Mouse (Mus musculus) limb, embryonic 15.5 days (tissue): Measurements from ENCODE around the gene Duox1. TPM values are rescaled to one million over a fixed set of nuclear protein-coding genes. Genes with fewer than 3 reads are reported as not detected.

ENCODE experiments used
- ATAC-seq: fragments of 200-750 bp; cut with Nextera tagmentation; 2 replicates; pipeline ENCODE4 v1.8.0; 2017; ENCODE audit warnings: low read depth, moderate TSS enrichment; ENCODE audit not compliant: insufficient number of reproducible peaks, low FRiP score, low TSS enrichment
- H3K27ac ChIP-seq: fragments of 300-500 bp; sonication (generic); 2 replicates; pipeline ENCODE4 v1.5.1; 2015; ENCODE audit warnings: moderate library complexity, mild to moderate bottlenecking, inconsistent platforms
- H3K27me3 ChIP-seq: fragments of 300-500 bp; sonication (generic); 2 replicates; pipeline ENCODE4 v1.6.1; 2015; ENCODE audit warnings: inconsistent platforms
- H3K36me3 ChIP-seq: fragments of 300-500 bp; sonication (generic); 2 replicates; pipeline ENCODE4 v1.6.1; 2015; ENCODE audit warnings: inconsistent platforms
- H3K4me1 ChIP-seq: fragments of 300-500 bp; sonication (generic); 2 replicates; pipeline ENCODE4 v1.6.1; 2015; ENCODE audit warnings: inconsistent platforms
- H3K4me2 ChIP-seq: fragments of 300-500 bp; sonication (generic); 2 replicates; pipeline ENCODE4 v1.6.1; 2015; ENCODE audit warnings: mild to moderate bottlenecking, inconsistent platforms
- H3K4me3 ChIP-seq: fragments of 300-500 bp; sonication (generic); 2 replicates; pipeline ENCODE4 v1.5.1; 2015; ENCODE audit warnings: mild to moderate bottlenecking, inconsistent platforms
- H3K9ac ChIP-seq: fragments of 300-500 bp; sonication (generic); 2 replicates; pipeline ENCODE4 v1.6.1; 2015; ENCODE audit warnings: inconsistent platforms
- H3K9me3 ChIP-seq: fragments of 300-500 bp; sonication (generic); 2 replicates; pipeline ENCODE4 v1.6.1; 2016; ENCODE audit warnings: inconsistent platforms
- WGBS: fragments of 180-500 bp; shearing (Covaris S2); methylation state at CpG from one replicate; pipeline ENCODE4 v1.1.7; 2015; 5-methylcytosine and 5-hydroxymethylcytosine counted together
- polyA plus RNA-seq: library from polyadenylated mRNA; unstranded; fragments of >200 nt; fragmentation: Nextera tagmentation; extraction: Ambion mirVana; gene quantifications from 2 replicates; pipeline ENCODE4 v1.2.1, GENCODE M21; 2015

Duox1 gene
- polyA plus RNA-seq: 2.5 and 2.7 TPM in 2 replicates

GRCm38 (mm10) chr2:122315372-122315771, at the start of gene Duox1:
TSS of gene Duox1 (plus strand) at chr2:122315672.
- no peak for ATAC-seq
- Histone ChIP-seq H3K4me3 (no peak within 1 kb of the TSS), H3K36me3 (no peaks in the 10 kb centered on the region), H3K27ac (no peak within 1 kb of the TSS), H3K9me3 (no peaks in the 10 kb centered on the region), H3K4me2 (no peak within 1 kb of the TSS), H3K9ac (no peak within 1 kb of the TSS), H3K4me1 (peaks cover 13% of the 10 kb centered on the region), H3K27me3 (peaks cover 42% of the 10 kb centered on the region)
- 86% methylated on average over 7 of the region's 7 CpGs for WGBS

GRCm38 (mm10) chr2:122266407-122267193, 48.9 kb upstream of the Duox1 start:
- H3K9me3 ChIP-seq: no peaks in the 10 kb centered on the region
- no peak overlapping the region for H3K4me3 ChIP-seq
- H3K4me2 ChIP-seq: no peak overlapping the region
- no peaks in the 10 kb centered on the region for H3K36me3 ChIP-seq
- no peak overlapping the region for H3K9ac ChIP-seq
- no peaks in the 10 kb centered on the region for H3K27me3 ChIP-seq
- H3K27ac ChIP-seq: no peak overlapping the region
- no peak for ATAC-seq
- WGBS: 82% methylated on average over 7 of the region's 7 CpGs
- no peaks in the 10 kb centered on the region for H3K4me1 ChIP-seq

GRCm38 (mm10) chr2:122278769-122279168, 36.7 kb upstream of the Duox1 start:
- Histone ChIP-seq H3K27ac (no peak overlapping the region), H3K27me3 (no peaks in the 10 kb centered on the region), H3K4me3 (no peak overlapping the region), H3K9me3 (no peaks in the 10 kb centered on the region), H3K4me2 (no peak overlapping the region), H3K4me1 (no peaks in the 10 kb centered on the region), H3K36me3 (no peaks in the 10 kb centered on the region), H3K9ac (no peak overlapping the region)
- 88% methylated on average over 3 of the region's 3 CpGs for WGBS
- no peak for ATAC-seq

- H3K27me3 ChIP-seq: no peaks in the 10 kb centered on the region
- no peak overlapping the region for H3K4me2 ChIP-seq
- no peak overlapping the region for H3K4me3 ChIP-seq
- H3K9ac ChIP-seq: no peak overlapping the region
- no peaks in the 10 kb centered on the region for H3K9me3 ChIP-seq
- no peaks in the 10 kb centered on the region for H3K36me3 ChIP-seq
- H3K27ac ChIP-seq: no peak overlapping the region
- WGBS: 82% methylated on average over 9 of the region's 9 CpGs
- no peak for ATAC-seq
- no peaks in the 10 kb centered on the region for H3K4me1 ChIP-seq
Observed at GRCm38 (mm10) chr2:122284091-122284490, 31.4 kb upstream of the Duox1 start.

- no peak overlapping the region for H3K27ac ChIP-seq
- no peak overlapping the region for H3K4me3 ChIP-seq
- H3K4me2 ChIP-seq: no peak overlapping the region
- 65% methylated on average over 7 of the region's 7 CpGs for WGBS
- no peak for ATAC-seq
- no peaks in the 10 kb centered on the region for H3K4me1 ChIP-seq
- H3K9ac ChIP-seq: no peak overlapping the region
- peaks cover 4% of the 10 kb centered on the region; the same call in 1 of the 2 replicates for H3K27me3 ChIP-seq
- H3K9me3 ChIP-seq: no peaks in the 10 kb centered on the region
- no peaks in the 10 kb centered on the region for H3K36me3 ChIP-seq
Observed at GRCm38 (mm10) chr2:122286137-122286536, 29.3 kb upstream of the Duox1 start.

- no peaks in the 10 kb centered on the region for H3K36me3 ChIP-seq
- no peak overlapping the region for H3K27ac ChIP-seq
- H3K9ac ChIP-seq: no peak overlapping the region
- H3K4me2 ChIP-seq: no peak overlapping the region
- ATAC-seq: no peak
- H3K4me3 ChIP-seq: no peak overlapping the region
- no peaks in the 10 kb centered on the region for H3K9me3 ChIP-seq
- H3K27me3 ChIP-seq: peaks cover 73% of the 10 kb centered on the region
- H3K4me1 ChIP-seq: peaks cover 21% of the 10 kb centered on the region
- WGBS: 3% methylated on average over 7 of the region's 7 CpGs
Observed at GRCm38 (mm10) chr2:122294916-122295315, 20.6 kb upstream of the Duox1 start.

- no peaks in the 10 kb centered on the region for H3K36me3 ChIP-seq
- peaks cover 95% of the 10 kb centered on the region for H3K27me3 ChIP-seq
- H3K9me3 ChIP-seq: no peaks in the 10 kb centered on the region
- H3K4me3 ChIP-seq: peak overlapping the region; percentile 29
- ATAC-seq: no peak
- H3K27ac ChIP-seq: no peak overlapping the region
- H3K4me1 ChIP-seq: peaks cover 36% of the 10 kb centered on the region
- H3K9ac ChIP-seq: no peak overlapping the region
- under 1% methylated on average over 35 of the region's 35 CpGs for WGBS
- no peak overlapping the region for H3K4me2 ChIP-seq
Observed at GRCm38 (mm10) chr2:122297271-122298095, 18.0 kb upstream of the Duox1 start.

GRCm38 (mm10) chr2:122298096-122298499, 17.4 kb upstream of the Duox1 start, which contains the start of gene Duox2:
TSS of gene Duox2 (minus strand) at chr2:122298449.
- H3K4me1 ChIP-seq: peaks cover 36% of the 10 kb centered on the region
- no peak for ATAC-seq
- H3K4me3 ChIP-seq: peak within 1 kb of the TSS; percentile 29
- H3K27ac ChIP-seq: no peak within 1 kb of the TSS
- 4% methylated on average over 13 of the region's 13 CpGs for WGBS
- H3K9me3 ChIP-seq: no peaks in the 10 kb centered on the region
- no peak within 1 kb of the TSS for H3K9ac ChIP-seq
- H3K4me2 ChIP-seq: peak within 1 kb of the TSS; percentile 42
- no peaks in the 10 kb centered on the region for H3K36me3 ChIP-seq
- peaks cover 97% of the 10 kb centered on the region for H3K27me3 ChIP-seq

- no peaks in the 10 kb centered on the region for H3K36me3 ChIP-seq
- peak within 1 kb of the TSS; percentile 29 for H3K4me3 ChIP-seq
- no peaks in the 10 kb centered on the region for H3K9me3 ChIP-seq
- no peak within 1 kb of the TSS for H3K27ac ChIP-seq
- H3K4me2 ChIP-seq: peak within 1 kb of the TSS; percentile 42
- peaks cover 36% of the 10 kb centered on the region for H3K4me1 ChIP-seq
- peaks cover 98% of the 10 kb centered on the region for H3K27me3 ChIP-seq
- no peak within 1 kb of the TSS for H3K9ac ChIP-seq
- under 1% methylated on average over 43 of the region's 43 CpGs for WGBS
- ATAC-seq: no peak
Observed at GRCm38 (mm10) chr2:122298596-122299490, 16.6 kb upstream of the Duox1 start, which contains the start of gene Duoxa2. TSS of gene Duoxa2 (plus strand) at chr2:122298900.

GRCm38 (mm10) chr2:122299911-122300655, 15.4 kb upstream of the Duox1 start:
- Histone ChIP-seq H3K4me1 (peaks cover 36% of the 10 kb centered on the region), H3K9ac (no peak overlapping the region), H3K36me3 (no peaks in the 10 kb centered on the region), H3K27me3 (peaks cover 99% of the 10 kb centered on the region), H3K4me2 (no peak overlapping the region), H3K9me3 (no peaks in the 10 kb centered on the region), H3K27ac (no peak overlapping the region), H3K4me3 (no peak overlapping the region)
- ATAC-seq: no peak
- 10% methylated on average over 14 of the region's 14 CpGs for WGBS

GRCm38 (mm10) chr2:122300656-122301020, 14.8 kb upstream of the Duox1 start:
- peaks cover 99% of the 10 kb centered on the region for H3K27me3 ChIP-seq
- H3K4me2 ChIP-seq: no peak overlapping the region
- peaks cover 36% of the 10 kb centered on the region for H3K4me1 ChIP-seq
- no peak overlapping the region for H3K27ac ChIP-seq
- H3K9me3 ChIP-seq: no peaks in the 10 kb centered on the region
- H3K9ac ChIP-seq: no peak overlapping the region
- H3K36me3 ChIP-seq: no peaks in the 10 kb centered on the region
- no peak for ATAC-seq
- WGBS: 3% methylated on average over 14 of the region's 14 CpGs
- no peak overlapping the region for H3K4me3 ChIP-seq
